Mouse (Mus musculus) cerebellum, postnatal 36 days (tissue): ENCODE measurements around the gene Cped1.
A peak's percentile ranks its signal among the peaks of the same experiment; 100 is the strongest.

Source experiments
- DNase-seq, 2 experiments: peaks; one replicate each; pipeline ENCODE4 v3.0.0; 2021 to 2022; ENCODE audit warnings: mixed read lengths in 2 of 2

Gene Cped1

DNA sequence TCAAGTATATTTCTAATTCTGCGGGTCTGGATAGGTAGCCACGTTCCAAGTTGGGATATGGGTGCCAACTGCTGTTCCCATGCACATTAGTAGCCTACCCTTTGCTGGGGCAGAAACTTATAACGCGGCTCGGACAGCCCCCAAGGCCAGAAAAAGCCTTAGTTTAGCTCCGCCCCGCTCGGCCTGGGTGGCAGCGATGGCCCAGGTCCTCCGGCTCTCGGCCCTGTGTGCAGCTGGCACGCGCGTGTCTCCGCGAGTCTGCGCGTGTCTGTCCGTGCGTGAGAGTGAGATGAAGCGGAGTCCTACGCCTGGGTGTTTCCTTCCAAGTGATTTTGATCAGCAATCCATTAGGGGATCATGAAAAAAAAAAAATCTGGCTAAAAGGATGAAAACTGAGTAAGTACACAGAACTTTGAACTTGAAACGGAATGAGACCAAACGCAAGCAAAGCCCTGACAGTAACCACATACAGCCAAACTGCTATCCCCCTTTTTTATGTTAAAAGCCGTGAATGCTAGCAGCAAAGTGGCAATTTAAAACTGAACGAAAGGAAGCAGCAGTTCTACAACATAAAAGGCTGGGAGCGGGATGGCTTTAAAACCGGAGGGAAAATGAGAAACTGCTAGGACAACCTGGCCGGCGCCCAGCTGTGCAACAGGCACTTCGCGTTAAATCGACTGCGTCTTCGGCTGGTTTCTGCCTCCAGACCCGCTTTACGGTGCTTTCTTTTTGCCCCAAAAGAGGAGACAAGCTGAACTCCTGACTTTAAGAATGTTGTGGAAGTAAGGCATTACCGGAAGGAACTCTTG lies at the start of gene Cped1:
Cped1 (plus strand) TSS at position 185 of the 809 bp plus-strand sequence.
- DNase-seq: peak; percentile 23 to 28

DNA sequence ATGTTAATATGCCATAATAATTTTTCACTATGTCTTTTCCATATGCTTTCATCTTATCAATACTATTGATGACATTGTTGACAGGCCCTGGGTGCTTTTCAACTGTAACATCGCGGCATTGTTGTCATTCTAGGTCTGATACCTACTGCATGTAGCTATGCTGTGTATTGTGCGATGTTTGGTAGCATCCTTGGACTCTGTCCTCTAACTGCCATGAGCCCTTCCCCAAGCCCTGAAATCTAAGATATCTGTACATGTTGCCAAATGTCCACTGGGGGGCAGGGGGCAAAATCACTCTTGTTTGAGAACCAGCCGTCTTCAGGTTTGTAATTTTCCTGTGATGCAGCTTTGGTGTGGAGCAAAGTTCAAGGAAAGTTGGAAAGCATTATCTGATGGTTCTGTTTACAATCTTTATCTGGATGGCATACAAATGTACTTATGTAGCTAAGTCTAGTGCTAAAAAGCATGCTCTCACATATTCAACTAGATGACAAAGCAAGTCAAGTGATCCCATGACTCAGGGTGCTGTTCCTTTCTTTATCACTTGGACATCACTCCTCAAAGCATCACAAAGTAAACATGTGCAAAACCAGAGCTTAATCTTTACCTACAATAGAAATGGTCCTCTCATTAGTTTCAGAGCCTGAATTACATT lies 47.6 kb upstream of the Cped1 start:
- no peak for DNase-seq

DNA sequence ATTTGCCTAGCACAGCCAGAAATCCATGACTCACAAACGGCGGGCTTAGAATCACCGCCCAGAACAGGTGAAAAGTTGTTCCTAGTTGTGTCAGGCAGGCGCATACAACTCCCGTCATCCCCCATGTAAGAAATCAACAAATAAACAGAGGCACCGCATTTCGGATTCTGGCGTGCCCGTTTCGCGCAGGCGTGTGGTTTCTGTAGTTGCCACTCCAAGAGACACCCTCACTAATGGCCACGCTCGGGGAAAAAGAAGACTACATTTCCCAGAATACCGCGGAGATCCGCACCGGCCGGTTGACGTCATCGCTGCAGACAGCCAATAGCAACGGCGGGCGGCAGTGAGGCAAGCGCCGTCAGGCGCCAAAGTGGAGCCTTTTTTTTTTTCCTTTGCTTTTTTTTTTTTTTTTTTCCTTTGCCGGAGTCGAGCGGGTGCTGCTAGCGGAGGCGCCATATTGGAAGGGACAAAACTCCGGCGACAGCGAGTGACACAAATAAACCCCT lies 36.4 kb upstream of the Cped1 start, which contains the start of gene Ing3:
Ing3 (plus strand) TSS at position 346 of the 506 bp plus-strand sequence.
- peak; percentile 98 for DNase-seq

DNA sequence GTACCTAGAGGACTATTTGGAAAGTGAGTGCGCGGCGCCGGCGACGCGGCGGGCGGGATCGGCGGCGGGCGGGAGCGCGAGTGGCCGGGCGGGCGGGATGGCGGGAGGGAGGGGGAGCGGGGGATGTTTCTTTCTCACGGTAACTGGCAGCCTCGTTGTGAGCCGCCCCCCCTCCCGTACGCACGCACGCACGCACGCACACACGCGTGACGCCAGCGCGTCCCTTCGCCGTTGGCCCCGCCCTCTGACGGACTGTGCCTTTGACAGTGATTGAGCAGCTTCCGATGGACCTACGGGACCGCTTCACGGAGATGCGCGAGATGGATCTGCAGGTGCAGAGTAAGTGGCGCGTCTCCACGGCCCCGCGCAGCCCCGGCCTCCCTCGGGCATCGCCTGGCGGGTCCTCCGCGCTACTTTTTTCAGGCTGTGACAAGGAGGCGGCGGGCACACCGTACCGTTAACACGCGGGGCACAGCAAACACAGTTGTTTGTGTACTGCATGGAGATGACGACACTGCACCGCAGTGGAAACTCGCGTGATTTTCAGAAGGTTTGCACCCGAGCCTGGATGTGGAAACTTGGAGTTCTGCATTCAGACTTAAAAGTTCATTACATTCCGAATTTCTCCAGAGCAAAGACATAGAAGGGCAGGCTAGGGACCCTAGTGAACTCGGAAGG lies 35.8 kb upstream of the Cped1 start:
- peak; percentile 97 to 99 for DNase-seq

DNA sequence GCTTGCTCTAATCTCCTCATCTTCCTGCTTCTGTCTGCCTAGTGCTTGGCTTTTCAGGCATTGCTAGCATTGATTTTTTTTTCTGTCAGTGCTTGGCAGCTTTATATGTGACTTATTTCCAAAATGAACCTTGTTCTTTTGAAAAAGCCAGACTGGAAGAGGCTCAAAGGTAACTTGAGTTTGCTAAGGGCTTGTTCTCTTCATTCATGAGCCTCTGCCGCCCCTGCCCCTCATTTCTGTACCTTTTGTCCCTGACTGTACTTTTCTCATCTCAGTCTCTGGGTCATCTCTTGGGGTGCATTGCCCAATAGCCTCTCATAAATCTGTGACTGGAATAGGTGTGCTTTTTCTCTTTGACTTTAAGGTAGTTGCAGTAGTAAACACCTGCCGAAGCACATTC lies 35.0 kb upstream of the Cped1 start:
- DNase-seq: no peak

DNA sequence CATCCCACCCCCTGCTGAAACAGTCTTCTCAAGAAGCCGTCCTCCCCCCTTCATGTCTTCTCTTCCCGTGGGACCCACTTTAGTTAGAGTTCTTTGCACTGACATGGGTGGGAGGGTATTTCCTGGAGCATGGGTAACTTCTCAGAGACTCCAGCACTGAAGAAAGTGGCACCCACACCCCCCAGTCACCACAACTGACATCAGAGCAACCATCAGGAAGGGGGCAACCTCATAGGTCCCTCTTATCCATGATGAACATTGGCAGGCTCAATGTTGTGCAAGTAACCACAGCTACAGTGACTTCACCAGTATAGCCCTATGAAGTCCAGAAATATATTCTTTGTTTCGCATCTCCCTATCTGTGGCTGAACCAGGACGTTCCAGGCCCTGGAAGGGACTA lies 30.2 kb upstream of the Cped1 start:
- DNase-seq: no peak

DNA sequence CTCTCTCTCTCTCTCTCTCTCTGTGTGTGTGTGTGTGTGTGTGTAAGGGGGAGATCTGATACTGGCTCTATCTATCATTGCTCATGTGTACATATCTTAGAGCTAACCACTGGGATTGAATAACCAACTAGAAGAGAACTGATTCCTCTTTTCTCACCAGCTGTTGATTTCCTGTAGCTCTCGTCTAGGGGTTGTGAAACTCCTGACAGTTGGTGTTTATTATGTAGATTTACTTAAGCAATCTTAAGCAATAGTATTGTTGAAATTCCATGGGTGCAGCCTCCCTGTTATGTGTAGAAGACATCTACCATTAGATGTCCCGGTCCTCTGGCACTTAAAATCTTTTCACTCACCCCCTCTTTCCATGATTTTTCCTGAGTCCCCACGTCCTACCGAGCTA lies 26.8 kb upstream of the Cped1 start:
- DNase-seq: no peak

DNA sequence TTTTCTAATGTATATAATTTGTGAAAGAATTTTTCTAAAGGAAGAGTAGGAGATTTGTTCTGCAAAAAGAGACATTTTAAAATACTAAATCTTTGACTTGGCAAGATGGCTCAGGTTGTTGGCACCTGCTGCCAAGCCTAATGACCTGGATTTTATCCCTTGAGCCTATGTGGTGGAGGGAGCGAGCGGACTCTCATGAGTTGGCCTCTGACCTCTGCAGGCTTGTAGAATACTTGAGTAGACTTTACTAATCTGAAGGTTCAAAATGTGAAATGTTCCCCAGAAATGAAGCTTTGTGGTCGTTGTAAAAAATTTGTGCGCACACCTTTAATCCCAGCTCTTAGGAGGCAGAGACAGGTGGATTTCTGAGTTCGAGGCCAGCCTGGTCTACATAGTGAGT lies 25.8 kb upstream of the Cped1 start:
- DNase-seq: no peak

DNA sequence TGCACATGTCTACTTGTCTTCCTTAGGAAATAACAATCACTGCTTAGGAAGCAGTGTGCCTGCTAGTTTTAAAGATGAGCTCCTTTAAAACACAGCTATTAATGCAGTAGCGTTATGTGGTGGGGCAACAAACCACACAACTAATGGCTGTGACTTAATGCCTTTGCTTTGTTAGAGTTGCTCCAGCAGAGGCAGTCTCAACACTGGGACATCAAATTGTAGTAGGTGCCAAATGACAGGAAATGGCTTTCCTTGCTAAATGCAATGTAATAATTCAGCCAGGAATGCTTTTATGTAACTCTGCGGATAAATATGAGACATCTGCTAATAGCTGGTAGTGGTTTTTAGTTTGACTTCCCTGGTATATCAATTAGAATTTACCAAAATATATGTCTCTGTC lies 8.2 kb upstream of the Cped1 start:
- DNase-seq: no peak

DNA sequence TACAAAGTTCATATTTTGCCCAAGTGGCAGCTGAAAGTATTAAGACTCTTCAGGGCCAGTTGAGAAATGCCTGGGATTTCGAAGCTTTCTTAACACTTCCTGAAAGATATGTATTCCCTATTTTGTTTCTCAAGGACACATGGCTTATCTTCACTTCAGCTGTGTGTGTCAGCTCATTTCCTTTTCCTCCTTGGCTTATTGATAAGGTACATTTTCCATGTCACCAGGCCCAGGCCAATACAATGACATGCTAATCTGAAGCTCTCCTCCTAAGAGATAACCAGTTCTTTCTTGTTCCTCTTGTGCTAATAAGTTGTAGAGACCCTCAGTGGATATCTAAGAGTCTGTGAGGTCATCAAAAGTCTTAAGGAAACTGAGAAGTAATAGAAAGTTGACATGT lies 4.6 kb upstream of the Cped1 start:
- DNase-seq: no peak

DNA sequence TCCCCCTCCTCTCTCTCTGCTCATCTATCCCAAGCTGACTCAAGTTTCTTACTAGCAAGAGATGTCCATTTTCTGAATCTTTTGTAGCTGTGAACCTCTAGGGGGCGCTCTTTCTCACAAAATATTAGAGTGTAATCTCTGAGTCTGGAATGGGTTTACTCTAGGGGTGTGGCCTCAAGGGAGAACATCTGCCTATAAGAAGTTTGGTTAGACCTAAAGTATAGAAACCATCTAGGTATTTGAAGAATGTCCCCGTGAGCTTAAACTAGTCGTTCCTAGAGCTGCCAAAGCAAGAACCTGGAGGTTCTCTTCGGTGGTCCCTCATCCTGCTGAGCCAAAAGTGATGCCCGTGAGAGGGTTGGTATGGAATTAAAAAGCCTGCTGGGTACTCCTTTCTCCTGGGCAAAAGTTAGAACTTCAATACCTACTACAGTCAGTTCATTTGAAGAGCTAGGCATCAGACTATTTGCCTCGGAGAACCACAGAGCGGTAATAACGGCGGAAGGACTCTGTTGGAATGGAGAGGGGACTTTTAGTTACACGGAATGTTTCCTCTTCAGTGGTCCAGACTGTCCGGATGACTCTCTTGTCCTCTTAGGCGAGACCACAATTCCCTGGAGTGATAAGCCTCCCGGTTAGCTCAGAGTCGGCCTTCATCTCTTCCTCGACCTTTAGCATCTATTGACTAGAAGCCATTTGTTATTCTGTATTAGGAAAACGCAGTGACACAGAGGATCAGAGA lies 555 bp upstream of the Cped1 start:
- peak in 1 of 2 experiments; percentile 36 for DNase-seq

DNA sequence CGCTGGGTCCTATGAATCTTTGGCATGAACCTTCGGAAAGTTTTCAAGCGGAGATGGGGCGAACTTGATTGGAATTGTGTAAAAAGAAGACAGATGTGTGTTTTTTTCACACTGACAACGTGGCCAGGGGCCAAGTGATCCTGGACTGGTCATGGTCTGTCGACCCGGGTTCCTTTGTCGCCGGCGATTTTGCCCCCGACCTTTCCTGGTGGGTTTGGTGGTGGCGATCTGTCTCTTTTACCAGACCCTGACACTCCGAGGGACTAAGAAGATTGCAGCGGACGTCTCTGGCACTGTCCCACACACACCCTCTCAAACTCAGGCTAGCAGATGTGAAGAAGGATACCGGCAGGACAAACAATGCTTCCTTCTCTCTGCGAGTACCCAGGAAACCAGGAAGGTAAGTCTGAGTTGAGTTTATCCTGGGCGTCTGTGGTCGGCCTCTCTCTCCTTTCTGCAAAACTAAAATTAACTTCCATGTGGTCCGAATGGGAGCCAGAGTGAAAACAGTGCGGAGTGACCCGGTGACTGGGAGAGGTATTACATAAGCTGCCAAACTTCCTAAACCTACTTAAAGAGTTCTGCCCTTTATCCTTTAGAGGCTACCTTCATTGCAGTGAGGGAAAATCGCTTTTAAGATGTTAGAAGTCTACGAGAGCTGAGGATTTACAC lies 1.1 kb downstream of the Cped1 start:
- no peak for DNase-seq

DNA sequence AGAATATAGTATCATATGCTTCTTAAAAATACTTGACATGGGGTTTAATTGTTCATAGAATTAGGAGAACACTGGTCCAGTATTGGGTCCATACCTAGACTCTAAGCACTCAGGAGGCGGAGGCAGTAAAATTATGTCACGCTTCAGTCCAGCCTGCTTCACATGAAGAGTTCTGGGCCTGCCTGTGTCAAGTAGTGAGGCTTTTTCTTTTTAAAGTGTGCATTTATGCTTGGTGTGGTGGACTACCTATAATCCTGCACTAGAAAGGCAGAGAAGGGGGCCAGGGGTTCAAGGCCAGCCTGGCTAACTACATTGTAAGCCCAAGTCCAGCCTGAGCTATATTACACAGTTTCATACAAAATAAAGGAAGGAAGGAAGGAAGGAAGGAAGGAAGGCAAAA lies 1.8 kb downstream of the Cped1 start:
- no peak for DNase-seq

DNA sequence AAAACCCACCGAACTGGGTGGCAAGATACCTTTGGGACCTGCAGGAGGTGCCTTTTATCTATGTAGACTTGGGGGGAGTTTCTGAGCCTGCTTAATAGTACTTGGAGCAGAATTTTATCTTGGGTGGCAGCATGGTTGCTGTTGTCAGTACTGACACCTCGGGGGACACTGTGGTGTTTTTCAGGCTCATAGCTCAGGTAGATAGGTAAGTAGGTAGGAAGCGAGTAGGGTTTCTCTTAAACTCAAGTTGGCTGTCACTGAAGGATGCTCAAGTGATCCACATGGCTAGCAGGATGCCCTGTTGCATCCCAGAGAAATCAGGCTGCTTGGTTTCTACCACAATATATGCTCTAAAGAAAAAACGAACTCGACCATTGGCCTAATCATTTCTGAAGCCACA lies 2.6 kb downstream of the Cped1 start:
- DNase-seq: no peak

DNA sequence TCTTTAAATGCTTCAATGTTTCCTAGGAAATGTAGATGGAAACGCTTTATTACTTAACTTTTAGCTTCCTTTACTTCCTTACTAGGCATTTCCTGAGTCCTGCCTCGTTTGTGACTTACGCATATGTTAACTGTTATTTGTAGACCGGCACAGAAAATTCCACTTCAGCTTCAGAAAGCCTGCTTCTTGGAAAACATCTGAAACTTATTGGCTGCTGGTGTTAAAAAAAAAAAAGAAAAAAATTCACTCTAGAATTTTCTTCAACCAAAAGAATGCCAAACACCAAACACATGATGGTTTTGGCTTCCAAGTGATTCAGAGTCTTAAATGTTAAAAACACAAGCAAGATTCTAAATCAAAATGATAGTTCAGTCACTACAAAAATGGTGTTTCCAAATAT lies 3.4 kb downstream of the Cped1 start:
- no peak for DNase-seq

DNA sequence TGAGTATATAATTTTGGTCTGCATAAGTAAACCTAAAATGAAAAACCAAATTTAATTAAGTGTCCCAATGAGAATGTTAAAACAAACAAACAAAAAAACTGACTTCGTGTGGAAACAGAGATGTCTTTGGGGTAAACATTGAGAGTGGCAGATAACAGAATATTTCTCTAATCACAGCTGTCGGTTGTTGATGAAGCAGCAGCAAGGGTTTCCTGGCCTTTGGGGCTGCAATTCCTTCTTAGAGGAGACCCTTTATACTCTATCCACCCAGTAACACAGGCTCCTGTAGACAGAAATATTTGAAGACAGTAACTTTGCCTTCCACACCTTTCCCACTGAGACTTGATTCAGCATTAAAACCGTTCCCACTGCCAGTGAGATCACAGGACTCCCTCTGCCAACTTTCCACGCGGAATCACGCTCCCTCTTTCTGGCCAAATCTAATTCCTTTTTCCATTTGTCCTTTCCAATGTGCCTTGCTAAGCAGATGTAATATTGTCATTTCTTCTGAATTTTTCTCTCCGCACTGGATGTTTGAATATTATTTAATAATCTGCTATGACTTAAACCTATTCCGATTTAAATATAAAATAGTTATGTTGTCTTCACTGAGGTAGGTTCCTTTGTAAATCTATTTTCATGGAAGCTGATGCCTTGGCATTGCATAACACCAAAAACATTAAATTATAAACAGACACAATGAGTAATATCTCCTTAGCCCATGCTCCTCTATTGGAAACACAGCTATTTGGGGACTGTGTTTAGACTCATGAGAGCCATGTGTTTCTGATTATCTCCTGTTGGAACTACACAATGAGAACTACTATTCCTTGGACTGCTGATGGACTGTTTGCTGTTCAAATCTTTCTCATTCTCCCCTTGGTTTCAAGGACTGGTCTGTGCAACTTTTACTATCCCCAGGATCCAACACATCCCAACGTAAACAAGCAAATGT lies 4.7 kb downstream of the Cped1 start:
- no peak for DNase-seq

DNA sequence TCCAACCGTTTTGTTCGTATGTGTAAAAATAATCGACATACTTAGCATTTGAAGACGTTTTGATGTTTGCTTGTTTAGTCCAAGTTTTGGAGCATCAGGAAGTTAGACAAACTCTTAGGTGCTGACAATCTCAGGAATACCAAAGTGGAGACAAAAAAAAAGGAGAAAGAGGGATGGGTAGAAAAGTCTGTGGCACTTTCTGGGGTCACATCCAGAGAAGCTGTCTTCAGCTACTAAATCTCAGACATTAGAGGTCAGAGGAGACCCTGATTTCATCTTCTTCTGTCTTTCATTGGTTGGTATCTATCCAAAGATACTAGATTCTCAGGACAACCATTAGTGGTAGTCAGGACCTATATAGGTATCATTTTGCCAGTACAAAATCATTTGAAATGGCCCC lies 5.4 kb downstream of the Cped1 start:
- no peak for DNase-seq

DNA sequence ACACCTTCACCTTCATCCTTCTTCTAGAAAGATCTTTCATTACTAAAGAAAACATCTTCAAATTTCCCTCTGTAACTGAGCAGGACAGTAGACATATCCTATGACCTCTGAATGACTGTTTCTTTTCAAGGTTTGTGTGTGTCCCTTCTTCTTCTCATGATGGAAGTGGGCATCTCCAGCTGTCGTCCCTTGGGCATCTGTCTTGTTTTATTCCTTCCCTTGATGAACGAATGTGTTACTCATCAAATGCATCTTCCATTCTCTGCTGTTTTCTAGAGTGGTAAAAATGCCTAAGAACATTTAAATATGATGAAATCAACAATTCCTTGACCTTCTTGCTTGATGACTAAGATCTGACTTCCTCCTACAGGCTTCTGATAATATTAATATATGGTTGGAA lies 7.4 kb downstream of the Cped1 start:
- no peak for DNase-seq

DNA sequence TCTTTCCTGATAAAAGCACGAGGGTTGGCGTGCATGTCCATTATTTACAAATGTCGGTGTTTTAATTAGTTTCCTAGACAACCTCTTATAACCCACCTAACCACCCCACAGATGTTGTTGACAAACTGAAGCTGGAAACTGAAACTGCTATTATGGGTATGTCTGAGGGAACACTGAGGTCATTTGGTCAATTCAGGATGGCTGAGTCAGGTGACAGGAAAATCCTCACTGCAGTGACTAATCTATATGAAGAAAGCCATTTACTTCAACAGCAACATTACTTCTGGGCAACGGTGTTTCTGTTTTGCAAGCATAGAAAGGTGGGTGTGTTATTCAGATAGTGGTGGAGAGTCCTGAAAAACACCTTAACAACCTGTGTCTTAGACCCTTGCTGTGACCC lies 12.4 kb downstream of the Cped1 start:
- DNase-seq: no peak

DNA sequence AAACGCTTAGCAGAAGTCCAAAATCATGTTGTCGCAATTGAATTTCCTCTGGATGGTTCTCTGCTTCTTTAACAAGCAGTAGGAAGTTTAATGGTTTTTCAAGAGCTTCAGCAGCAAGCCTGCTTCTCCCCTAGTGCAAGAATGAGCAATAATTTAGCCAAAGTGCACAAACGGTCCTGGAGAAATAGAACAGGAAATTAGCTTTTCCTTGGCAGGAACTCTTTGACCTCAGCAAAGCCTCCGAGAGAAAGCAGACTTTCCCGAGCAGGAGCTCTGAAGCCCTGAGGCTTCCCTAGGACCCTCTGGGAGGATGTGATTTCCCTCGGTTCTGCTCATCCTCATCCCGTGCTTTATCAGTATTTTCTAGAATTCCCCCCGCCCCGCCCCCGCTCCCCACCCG lies 13.3 kb downstream of the Cped1 start:
- no peak for DNase-seq

DNA sequence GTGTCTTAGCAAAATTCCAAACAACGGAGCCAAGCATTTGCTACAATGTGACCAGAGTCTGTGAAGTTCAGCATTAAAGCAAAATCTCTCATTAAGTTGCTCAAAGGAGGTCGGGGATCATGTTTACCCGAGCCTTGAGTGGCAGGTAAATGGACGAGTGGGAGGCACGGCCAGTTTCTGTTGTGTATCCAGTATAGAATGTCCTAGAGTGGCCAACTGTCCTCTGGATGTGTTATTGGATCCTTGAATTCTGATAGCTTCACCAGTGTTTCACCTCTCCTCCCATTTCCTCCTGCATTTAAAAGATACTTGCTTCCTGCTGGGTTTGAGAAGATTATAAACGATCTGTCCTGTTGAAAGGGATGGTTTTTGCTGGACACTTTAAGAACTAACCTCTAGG lies 14.4 kb downstream of the Cped1 start:
- no peak for DNase-seq
